Mouse (Mus musculus): ENCODE data around the gene Wasf3.

Gene Wasf3

GRCm38 (mm10) chr5:146402311-146402710, 17.5 kb downstream of the Wasf3 start:
- DNase-seq = no peak

- no peak for DNase-seq
These were observed 19.1 kb downstream of the Wasf3 start for GRCm38 (mm10) chr5:146403923-146404322.

DNA sequence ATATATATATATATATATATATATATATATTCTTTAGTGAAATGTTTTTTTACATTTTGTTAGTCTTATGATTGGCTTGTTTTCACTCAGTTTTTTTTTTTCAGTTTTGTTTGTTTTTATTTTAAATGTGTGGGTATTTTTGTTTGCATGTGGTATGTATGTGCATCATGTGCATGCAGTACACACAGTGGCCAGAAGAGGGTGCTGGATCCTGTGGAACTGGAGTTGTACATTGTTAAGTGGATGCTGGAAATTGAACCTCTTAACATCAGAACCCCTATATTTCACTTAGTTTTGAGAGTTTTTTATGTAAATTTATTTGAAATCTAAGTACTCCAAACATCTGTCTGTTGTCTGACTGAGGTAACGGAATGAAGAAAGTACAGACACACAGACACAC, 21.3 kb downstream of the Wasf3 start:
- no peak for DNase-seq

- DNase-seq = no peak
These were observed 23.0 kb downstream of the Wasf3 start for GRCm38 (mm10) chr5:146407791-146408190.

GRCm38 (mm10) chr5:146408604-146409003, 23.8 kb downstream of the Wasf3 start:
- no peak for DNase-seq

DNA sequence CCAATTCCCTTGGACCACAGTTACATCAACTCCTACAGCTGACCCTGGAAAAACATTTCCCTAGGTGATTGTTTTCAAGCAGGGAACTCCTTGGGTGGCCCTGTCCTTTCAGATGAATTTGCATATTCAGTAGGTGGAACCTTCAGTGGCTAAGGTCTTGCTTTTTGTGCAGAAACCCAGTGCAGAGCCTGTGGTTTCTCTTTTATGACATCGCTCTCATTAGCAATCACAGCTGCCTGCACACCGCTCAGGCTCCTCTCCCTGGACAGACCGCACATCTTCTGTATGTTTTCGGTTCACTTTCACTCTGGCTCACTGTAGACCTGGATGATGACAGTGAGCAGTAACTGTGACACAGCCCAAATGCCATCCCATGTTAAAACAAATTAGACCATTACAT, 26.0 kb downstream of the Wasf3 start:
- no peak for DNase-seq

GRCm38 (mm10) chr5:146412743-146413430, 28.1 kb downstream of the Wasf3 start:
- DNase-seq = peak; percentile 49

DNA sequence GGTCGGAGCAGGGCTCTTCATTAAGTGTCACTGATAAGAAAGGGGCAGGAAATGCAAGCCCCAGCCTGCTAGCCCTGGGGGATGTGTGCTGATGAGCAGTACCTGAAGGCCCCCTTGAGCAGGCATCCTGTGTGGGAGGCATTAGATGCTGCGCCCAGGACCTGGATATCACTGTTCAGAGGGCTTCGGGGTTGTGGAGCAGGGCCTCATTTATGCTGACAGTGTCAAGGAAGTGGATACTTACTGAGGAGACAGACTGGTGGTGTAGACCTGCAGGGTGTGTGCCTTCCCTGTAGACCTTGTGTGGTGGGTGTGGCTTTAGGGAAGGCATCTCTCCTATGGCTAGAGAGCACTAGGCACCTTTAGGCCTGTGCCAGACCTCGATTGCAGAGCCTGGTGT, 29.8 kb downstream of the Wasf3 start:
- no peak for DNase-seq

DNA sequence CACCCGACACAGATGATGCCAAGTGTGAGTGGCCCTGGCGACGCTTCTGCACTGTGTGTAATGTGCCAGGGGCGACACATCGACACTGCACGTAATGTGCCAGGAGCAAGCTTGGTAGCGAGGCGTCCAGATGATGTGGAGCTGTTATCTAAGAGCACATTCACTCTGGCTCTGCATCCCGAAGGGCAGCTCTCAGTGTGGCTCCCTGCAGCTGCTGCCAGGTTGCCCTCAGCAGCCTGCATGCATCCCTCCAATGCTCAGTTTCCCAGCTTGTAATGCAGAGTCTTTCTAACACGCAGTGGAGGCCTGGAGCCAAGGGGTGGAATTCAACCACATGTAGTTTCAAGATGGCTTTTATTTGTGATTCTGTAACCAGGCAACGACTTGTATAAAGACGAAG, 30.4 kb downstream of the Wasf3 start:
- no peak for DNase-seq

GRCm38 (mm10) chr5:146416331-146417110, 31.7 kb downstream of the Wasf3 start:
- DNase-seq = no peak

DNA sequence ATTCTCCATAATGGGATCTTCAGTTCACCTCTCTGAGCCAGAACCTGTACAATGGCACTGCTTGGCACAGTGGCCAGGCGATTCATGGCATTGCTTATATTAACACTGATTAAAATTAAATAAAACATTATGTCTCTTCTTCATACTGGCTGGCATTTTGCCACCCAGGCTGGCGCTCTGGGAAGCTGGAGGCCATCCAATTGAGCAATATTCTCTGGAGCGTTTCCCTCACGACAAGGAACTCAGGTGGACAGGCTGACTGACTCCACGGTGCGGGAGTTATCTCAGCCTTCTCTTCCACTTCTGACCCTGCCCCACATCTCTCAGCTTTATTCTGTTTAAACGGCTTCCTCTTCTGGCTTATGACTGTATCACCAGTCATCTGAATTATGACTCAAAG, 33.3 kb downstream of the Wasf3 start:
- no peak for DNase-seq

DNA sequence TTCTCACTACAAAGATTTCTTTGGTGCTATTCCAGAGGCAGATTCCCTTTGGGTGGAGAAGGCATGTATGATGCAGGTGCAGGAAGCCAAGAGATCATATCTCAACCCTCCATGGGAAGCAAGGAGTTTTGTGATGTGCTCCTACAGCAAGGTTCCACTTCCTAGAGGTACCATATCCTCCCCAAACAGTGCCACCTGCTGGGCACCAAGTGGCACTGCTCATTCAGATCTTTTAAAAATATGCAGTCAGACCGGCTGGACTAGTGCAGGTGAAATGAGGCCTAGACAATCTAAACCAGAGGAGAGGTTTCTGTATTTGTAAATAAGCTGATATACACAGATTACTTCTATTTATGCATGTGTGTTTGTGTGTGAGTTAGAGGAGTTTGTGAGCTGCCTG, 35.3 kb downstream of the Wasf3 start:
- peak; percentile 36 for DNase-seq

GRCm38 (mm10) chr5:146424711-146425326, 40.0 kb downstream of the Wasf3 start:
- no peak for DNase-seq

GRCm38 (mm10) chr5:146425656-146426055, 40.9 kb downstream of the Wasf3 start:
- DNase-seq = no peak

- DNase-seq = no peak
These were observed 43.3 kb downstream of the Wasf3 start for GRCm38 (mm10) chr5:146428109-146428508.

DNA sequence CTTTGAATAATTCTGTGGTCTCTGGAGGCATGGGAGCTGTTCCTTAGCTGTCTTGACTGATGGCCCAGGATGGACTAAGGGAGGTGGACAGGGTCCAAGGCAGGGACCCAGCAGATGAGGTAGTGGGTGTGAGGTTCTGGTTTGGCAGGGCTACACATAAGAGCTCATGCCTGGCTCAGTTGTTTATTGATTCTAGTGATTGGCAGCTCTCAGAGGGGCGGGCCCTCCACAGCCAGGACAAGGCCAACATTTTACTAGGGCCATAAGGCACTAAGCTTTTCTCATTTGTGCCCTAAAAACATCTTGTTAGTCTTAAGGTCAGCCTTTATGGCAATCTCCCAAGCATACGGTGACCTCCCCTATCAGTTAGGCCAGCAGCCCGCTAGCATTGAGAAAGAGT, 47.0 kb downstream of the Wasf3 start:
- no peak for DNase-seq

- DNase-seq = no peak
These were observed 47.7 kb downstream of the Wasf3 start for GRCm38 (mm10) chr5:146432476-146432875.

DNA sequence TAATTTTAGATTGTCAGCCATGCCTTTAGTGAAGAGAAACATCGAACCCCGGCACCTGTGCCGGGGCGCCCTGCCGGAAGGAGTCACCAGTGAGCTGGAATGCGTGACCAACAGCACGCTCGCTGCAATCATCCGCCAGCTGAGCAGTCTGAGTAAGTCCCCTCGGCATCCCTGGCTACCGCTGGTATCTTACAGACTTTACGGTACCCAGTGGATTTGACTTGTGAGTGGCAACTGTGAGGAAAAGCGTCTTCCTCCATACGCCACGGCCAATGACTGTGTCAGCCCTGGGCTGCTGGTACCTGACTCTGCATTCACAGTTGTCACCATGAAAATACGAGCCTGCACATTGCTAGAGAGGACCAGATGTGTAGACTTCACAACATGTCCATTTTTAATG, 50.5 kb downstream of the Wasf3 start:
- DNase-seq = no peak

DNA sequence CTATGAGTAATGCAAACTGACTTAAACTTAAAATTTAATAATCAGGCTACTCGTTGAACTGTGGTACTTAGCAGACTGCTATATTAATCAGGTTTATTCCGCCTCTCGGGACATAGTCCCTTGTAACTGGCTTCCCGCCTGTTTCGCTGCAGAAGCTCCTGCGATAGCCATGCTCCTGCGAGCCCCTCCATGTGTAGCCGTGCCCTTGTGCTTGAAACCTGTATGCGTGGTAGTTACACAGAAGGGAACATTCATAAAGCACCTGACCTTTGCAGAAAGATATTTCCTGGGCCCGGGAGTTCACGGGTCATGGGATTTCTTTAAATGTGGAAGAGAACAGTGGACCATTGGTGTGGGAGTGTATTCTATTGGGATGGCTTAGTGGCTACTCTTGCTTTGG, 52.0 kb downstream of the Wasf3 start:
- no peak for DNase-seq

- DNase-seq = no peak
These were observed 54.5 kb downstream of the Wasf3 start for GRCm38 (mm10) chr5:146439152-146439781.

DNA sequence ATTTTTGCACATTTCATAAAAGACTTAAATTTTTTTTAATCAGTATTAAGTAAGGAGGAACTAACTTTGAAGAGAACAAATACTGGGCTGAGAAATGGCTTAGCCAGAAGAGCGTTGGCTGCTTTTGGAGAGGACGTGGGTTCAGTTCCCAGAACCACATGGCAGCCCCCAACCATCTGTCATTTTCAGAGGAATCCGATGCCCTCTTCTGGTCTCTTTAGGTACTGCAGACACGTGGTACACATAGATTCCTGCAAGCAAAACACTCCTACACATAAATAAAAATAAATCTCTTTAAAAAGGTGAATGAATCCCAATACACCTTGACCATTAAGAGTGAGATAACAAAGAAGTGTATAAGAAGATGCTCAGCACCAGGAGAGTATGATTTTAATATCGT, 55.5 kb downstream of the Wasf3 start:
- DNase-seq = no peak

DNA sequence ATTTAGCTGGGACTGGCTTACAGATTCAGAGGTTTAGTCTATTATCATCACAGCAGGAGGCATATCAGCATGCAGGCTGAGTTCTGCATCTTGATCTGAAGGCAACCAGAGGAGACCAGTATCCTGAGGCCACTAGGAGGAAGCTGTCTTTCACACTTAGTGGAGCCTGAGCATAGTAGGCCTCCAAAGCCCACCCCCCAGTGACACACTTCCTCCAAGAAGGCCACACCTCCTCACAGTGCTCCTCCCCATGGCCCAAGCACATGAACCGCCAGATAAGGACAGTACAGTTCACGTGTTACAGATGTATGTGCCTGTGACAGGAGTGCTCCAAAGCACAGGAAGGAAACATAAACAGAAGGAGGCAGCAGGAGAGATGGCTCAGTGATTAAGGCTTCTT, 58.0 kb downstream of the Wasf3 start:
- DNase-seq = no peak

GRCm38 (mm10) chr5:146446633-146447032, 61.8 kb downstream of the Wasf3 start:
- peak; percentile 13 for DNase-seq

All from kidney, adult 9 months (tissue).